Mouse (Mus musculus): ENCODE results near the gene Hoxc4. TPM values are rescaled to one million over a fixed set of nuclear protein-coding genes. Genes with fewer than 3 reads are reported as not detected.

The Hoxc4 gene
- polyA plus RNA-seq, 1 experiment from 2014 or later = 1.7 TPM

DNA sequence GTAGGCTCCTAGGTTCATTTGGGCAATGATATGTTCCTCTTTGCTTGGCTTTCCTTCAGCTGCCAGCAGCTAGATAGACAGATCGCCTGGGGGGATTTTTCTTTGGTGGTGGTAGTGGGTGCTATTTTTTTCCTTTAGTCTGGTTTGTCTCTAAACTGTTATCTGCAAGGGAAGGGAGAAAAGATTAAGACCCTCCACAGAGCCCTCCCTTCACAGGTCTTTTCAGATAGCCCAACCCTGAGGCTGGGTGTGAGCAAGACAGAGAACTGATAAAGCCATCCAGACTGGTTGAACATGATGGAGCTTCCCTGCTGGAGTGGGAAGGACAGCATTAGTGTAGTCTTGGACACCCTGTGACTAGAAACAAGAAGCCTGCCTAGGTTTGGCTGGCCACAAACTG is 64.9 kb downstream of the Hoxc4 start:
- Histone ChIP-seq H3K4me3 (no peak overlapping the region), H3K4me2 (no peak overlapping the region), H3K9ac (no peak overlapping the region), H3K36me3 (no peaks in the 10 kb centered on the region), H3K4me1 (peaks cover 20% of the 10 kb centered on the region), H3K27me3 (peaks cover 63% of the 10 kb centered on the region), H3K9me3 (no peaks in the 10 kb centered on the region), H3K27ac (no peak overlapping the region)
- WGBS = 71% methylated on average over 1 of the region's 1 CpGs
- ATAC-seq (ENCODE audit: insufficient number of reproducible peaks, low FRiP score, low TSS enrichment, low read depth) = no peak

DNA sequence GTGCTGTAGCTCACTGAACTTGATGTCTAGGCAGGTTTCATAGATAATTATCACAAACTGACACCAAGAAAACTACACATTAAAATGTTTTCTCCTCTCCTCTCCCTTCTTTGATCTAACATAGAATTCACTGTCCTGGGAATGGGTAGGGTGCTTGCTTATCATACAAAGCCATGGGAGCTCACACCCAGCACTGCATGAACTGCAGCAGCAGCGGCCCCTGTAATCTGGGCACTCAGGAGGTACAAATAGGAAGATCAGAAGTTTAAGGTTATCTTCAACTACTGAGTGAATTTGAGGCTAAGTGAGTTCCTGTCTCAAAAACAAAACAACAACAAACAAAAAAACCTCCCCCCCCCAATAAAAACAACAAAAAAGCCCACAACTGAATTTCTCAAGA is 66.2 kb downstream of the Hoxc4 start:
- Histone ChIP-seq H3K4me1 (peaks cover 28% of the 10 kb centered on the region), H3K4me3 (no peak overlapping the region), H3K36me3 (no peaks in the 10 kb centered on the region), H3K4me2 (no peak overlapping the region), H3K27me3 (peaks cover 66% of the 10 kb centered on the region), H3K27ac (no peak overlapping the region), H3K9ac (no peak overlapping the region), H3K9me3 (no peaks in the 10 kb centered on the region)
- WGBS = 69% methylated on average over 1 of the region's 1 CpGs
- no peak for ATAC-seq (ENCODE audit: insufficient number of reproducible peaks, low FRiP score, low TSS enrichment, low read depth)

DNA sequence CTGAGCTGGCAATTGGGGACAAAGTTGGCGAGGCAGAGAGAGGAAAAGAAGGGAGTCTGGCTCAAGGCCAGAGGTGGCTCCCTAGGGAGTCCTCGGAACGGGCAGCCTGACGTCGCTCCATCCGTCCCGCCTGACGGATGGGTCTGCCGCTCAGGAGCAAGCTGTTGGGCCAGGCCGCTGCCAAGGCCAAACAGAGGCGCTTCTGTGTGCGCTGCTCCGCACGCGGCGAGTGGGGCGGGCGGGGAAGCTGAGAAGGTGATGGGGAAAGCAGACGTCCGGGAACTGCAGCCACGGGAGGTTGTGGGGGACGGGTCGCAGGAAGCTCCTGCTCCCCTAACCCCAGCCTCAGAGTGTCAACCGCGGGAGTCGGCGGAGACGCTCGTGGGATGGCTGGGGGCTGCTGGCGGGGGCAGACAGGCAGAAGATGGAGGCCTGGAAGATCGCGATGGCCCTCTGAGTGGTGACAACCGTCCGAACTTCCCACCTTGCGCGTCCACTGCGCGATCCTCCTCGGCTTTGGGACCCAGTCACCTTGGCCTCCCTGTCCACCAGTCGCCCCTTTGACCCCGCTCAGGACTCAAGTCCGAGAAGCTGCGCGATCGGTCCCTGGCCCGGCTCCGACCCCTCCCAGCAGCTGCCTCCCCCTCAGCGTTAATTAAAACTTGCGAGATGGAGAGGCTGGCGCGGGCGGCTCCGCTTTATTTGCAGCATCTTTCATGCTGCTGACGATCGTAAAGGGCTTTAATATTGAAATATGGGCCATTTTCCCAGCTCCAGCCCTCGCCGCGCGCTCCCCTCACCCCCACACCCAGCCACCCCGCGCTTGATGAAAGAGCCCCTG is 67.3 kb downstream of the Hoxc4 start:
- H3K9ac ChIP-seq = peak overlapping the region; percentile 31; the same call in 1 of the 2 replicates
- WGBS = 3% methylated on average over 57 of the region's 61 CpGs
- H3K27ac ChIP-seq = no peak overlapping the region

More for the DNA sequence above, 67.3 kb downstream of the Hoxc4 start:
- Histone ChIP-seq H3K27me3 (peaks cover 73% of the 10 kb centered on the region), H3K36me3 (no peaks in the 10 kb centered on the region), H3K4me3 (peak overlapping the region; percentile 37), H3K4me1 (peaks cover 39% of the 10 kb centered on the region), H3K9me3 (no peaks in the 10 kb centered on the region), H3K4me2 (peak overlapping the region; percentile 80)
- ATAC-seq (ENCODE audit: insufficient number of reproducible peaks, low FRiP score, low TSS enrichment, low read depth) = 0 out of 2 replicates have a peak, but pooled peaks have one; percentile 57

MicroRNAs within 50 kb of the gene (microRNA counts, 519-probe panel; counts per million panel counts)
- not detected for microRNA mmu-miR-615-3p
- not detected for microRNA mmu-miR-615-5p

Small RNA genes within 50 kb of the gene (microRNA-seq; reads per million reads assigned to microRNA genes)
- gene Mir196a-2 (917 reads per million, percentile 73 among the genes with 10 or more reads in this experiment), gene Mir615 (952 reads per million, percentile 74 among the genes with 10 or more reads in this experiment)

Other genes starting within 250 kb of the Hoxc4 start
- 7.7 and 7.9 TPM in 2 replicates for gene Hoxc13, start 97.8 kb upstream of the Hoxc4 start, polyA plus RNA-seq (2015; fragmentation: Nextera tagmentation; extraction: Ambion mirVana)
- 3.9 TPM in 2 replicates for gene Hoxc12, start 82.2 kb upstream of the Hoxc4 start, polyA plus RNA-seq (2015; fragmentation: Nextera tagmentation; extraction: Ambion mirVana)
- gene Hoxc11, start 64.5 kb upstream of the Hoxc4 start, polyA plus RNA-seq (2015; fragmentation: Nextera tagmentation; extraction: Ambion mirVana) = 1.5 and 1.7 TPM in 2 replicates
- gene Hoxc10, start 52.1 kb upstream of the Hoxc4 start, polyA plus RNA-seq (2015; fragmentation: Nextera tagmentation; extraction: Ambion mirVana) = 5.6 and 6.0 TPM in 2 replicates
- gene Hoxc5, start 51.5 kb upstream of the Hoxc4 start, polyA plus RNA-seq (2015; fragmentation: Nextera tagmentation; extraction: Ambion mirVana) = 2.3 TPM in 2 replicates
- 0.93 and 1.3 TPM in 2 replicates for gene Hoxc9, start 42.5 kb upstream of the Hoxc4 start, polyA plus RNA-seq (2015; fragmentation: Nextera tagmentation; extraction: Ambion mirVana)
- gene Hoxc8, start 28.3 kb upstream of the Hoxc4 start, polyA plus RNA-seq (2015; fragmentation: Nextera tagmentation; extraction: Ambion mirVana) = 1.5 and 3.0 TPM in 2 replicates
- 1.7 and 2.3 TPM in 2 replicates for gene Hoxc6, start 20.7 kb upstream of the Hoxc4 start, polyA plus RNA-seq (2015; fragmentation: Nextera tagmentation; extraction: Ambion mirVana)
- 17.0 and 18.3 TPM in 2 replicates for gene Smug1, start 148.2 kb downstream of the Hoxc4 start, polyA plus RNA-seq (2015; fragmentation: Nextera tagmentation; extraction: Ambion mirVana)
- gene Cbx5, start 220.9 kb downstream of the Hoxc4 start, polyA plus RNA-seq (2015; fragmentation: Nextera tagmentation; extraction: Ambion mirVana) = 92.8 and 98.4 TPM in 2 replicates
- gene Hnrnpa1, start 221.5 kb downstream of the Hoxc4 start, polyA plus RNA-seq (2015; fragmentation: Nextera tagmentation; extraction: Ambion mirVana) = 593 and 673 TPM in 2 replicates
- 1.5 and 2.2 TPM in 2 replicates for gene Nfe2, start 239.5 kb downstream of the Hoxc4 start, polyA plus RNA-seq (2015; fragmentation: Nextera tagmentation; extraction: Ambion mirVana)

All from limb, embryonic 15.5 days (tissue).